Mouse (Mus musculus): ENCODE data around the gene Olfr516.

Olfr516 gene

GRCm38 (mm10) chr7:108850429-108850828, at the start of gene Olfr516:
Gene Olfr516, minus strand, starts transcription at chr7:108850529.
- no peak for DNase-seq (ENCODE audit: extremely low spot score)

DNA sequence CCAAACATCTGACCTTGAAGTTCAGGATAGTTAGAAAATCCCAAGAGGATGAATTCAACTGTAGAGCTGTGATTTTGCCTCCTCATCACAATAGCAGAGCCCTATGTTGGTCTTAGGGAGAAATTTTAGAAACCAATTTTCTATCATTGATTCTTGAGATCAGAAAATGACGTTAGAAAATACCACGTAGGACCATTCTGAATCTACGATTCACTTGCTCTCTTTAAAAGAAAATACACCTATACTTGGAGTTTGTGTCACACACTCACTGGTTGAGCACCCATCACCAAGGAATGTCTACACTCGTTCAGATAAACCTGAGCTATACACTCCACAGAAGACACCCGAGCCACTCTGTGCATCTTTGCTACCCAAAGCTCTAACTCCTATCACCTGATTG, 44.0 kb upstream of the Olfr516 start, which contains the start of gene Olfr519:
Gene Olfr519 (minus strand): TSS at position 101 of the 400 bp plus-strand sequence.
- no peak for DNase-seq (ENCODE audit: extremely low spot score)

GRCm38 (mm10) chr7:108884906-108885305, 34.6 kb upstream of the Olfr516 start, which contains the start of gene Olfr518:
Gene Olfr518, minus strand, starts transcription at chr7:108885006.
- DNase-seq (ENCODE audit: extremely low spot score), result no peak

DNA sequence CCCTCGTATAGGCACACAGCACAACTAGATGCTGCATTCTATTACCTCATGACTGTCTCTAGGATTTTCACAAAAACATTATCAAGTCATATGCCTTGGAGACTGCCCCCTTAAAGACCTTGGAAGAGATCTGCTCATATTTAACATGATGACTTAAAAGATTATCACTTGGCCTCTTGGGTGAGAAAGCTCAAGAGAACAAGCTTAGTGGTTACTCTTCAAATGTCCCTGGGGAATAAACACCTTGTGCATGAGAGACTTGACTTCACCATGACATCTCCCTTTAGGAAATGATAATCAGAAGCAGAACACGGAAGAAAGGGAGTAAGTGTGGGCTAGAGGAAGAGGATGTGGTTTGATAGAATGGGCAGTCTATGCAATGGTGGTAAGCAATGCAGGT, 21.9 kb upstream of the Olfr516 start, which contains the start of gene Olfr517:
Gene Olfr517 (minus strand): TSS at position 101 of the 400 bp plus-strand sequence.
- DNase-seq (ENCODE audit: extremely low spot score), result no peak

- no peak for DNase-seq (ENCODE audit: extremely low spot score)
Observed at GRCm38 (mm10) chr7:108825897-108826296, 24.4 kb downstream of the Olfr516 start, which contains the start of gene Olfr514. Gene Olfr514, minus strand, starts transcription at chr7:108825997.

DNA sequence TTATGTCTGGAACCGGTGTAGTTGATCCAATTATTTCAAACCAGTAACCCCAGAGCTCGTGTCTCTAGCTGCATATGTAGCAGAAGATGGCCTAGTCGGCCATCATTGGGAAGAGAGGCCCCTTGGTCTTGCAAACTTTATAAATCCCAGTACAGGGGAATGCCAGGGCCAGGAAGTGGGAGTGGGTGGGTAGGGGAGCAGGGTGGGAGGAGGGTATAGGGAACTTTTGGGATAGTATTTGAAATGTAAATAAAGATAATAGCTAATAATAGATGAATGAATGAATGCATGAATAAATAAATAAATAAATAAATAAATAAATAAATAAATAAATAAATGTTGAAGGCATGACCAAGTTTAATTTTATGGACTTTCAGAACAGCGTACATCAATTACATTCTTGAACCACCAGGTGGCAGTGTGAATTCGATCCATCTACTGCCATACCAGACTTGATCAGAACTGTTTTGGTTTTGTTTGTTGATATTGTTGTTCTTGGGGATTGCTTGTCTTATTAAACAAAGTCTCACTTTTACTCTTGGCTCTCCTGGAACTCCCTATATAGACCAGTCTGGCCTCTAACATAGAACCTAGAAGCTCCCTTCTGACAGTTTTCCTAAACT, 35.6 kb downstream of the Olfr516 start:
- DNase-seq (ENCODE audit: extremely low spot score), result peak; percentile 20

DNA sequence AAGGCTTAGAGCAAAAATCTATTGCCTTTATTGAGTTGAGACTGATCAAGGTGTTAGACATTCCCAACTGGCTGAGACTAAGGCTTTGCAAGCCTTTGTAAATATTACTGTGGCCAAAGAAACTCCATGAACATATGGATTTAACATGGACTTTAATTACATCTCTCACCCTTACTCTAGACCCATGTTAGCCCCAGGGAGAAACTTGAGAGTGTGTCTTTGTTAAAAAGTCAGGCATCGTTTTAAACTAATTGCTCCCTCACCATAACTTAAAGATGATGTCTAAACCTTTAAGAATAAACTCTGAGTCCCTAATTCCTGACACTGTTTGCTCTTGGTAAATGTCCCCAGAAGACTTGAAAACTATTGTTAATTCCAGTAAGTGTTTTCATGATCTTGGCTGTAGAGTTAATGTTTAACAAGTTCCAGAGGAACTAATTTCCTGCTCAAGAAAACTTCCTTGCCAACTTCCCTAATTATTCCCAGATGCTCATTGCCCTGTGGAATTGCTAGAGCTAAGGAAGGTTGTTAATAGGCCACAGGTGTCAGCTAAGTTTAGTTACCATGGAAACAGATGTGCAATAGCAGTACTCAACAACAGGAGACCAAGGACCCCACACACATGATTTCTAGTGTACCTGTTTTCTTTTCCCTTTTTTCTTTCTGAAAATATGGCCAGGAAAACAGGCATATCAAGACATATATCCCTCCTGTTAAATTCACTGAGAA, 53.0 kb downstream of the Olfr516 start:
- peak; percentile 54 for DNase-seq (ENCODE audit: extremely low spot score)
